Mouse (Mus musculus): ENCODE results near the gene Dgat2. TPM values are rescaled to one million over a fixed set of nuclear protein-coding genes. Genes with fewer than 3 reads are reported as not detected.

Dgat2 gene
- total and polyA plus RNA-seq, 3 experiments: 1.6 to 2.8 (median 1.7) TPM

DNA sequence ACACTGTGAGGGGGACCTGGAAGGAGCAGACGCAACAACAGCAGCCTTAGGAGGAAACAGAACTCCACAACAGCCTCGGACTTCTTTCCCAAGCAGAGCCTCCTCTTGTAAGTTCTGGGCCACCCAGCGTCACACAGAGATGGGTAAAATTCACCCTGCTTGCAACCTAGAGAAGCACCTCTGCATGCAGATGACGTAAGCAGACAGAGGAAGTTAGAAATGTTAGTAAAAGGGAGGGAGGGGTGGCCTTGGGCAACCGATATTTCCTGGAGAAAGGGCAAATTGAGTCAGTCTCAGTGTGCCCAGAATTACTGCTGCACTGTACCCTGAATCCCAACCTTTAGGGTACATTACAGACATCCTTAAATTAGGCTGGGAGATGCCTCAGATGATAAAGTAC, 7.4 kb upstream of the Dgat2 start:
- Histone ChIP-seq H3K9me3 (replicated peaks; ENCODE audit: low read length) (no peaks in the 10 kb centered on the region), H3K27ac (ENCODE audit: insufficient read depth, low read depth) (no peak overlapping the region), H3K4me1 (ENCODE audit: control insufficient read depth in 1 of 2, insufficient read depth in 2 of 2) (peaks cover 18 to 45% of the 10 kb centered on the region in 2 experiments), H3K79me2 (replicated peaks; ENCODE audit: control insufficient read depth, extremely low read depth, insufficient read depth, poor library complexity, severe bottlenecking) (no peaks in the 10 kb centered on the region), H3K36me3 (replicated peaks in 1 of 2; ENCODE audit: control insufficient read depth in 1 of 2, insufficient read depth in 1 of 2, low read length in 1 of 2) (no peaks in the 10 kb centered on the region), H3K4me2 (ENCODE audit: insufficient read depth, low read depth, poor library complexity, severe bottlenecking) (no peak overlapping the region), H3K27me3 (replicated peaks) (peaks cover 10% of the 10 kb centered on the region), H3K4me3 (replicated peaks in 1 of 3; ENCODE audit: low read depth in 2 of 3, low read length in 2 of 3, poor library complexity in 1 of 3) (peak overlapping the region in 1 of 3 experiments; percentile 6), H3K9ac (ENCODE audit: insufficient read depth, low read depth) (no peak overlapping the region)
- peak; percentile 12 for DNase-seq (ENCODE audit: extremely low read depth)
- dilution Hi-C loops (cut with MboI; ENCODE audit: extremely low pct_ligation_motif_present, extremely low pct_unique_long_range_greater_than_20kb, low sequenced_read_pairs): no loop called here
- no peak for TF ChIP-seq ZMIZ1 (IDR thresholded peaks at IDR 0.05; ENCODE audit: low read depth, low read length)
- in situ Hi-C loops (cut with MboI; ENCODE audit: low pct_ligation_motif_present, low pct_unique_long_range_greater_than_20kb, low sequenced_read_pairs): no loop called here

GRCm38 (mm10) chr7:99188630-99189029, 6.1 kb upstream of the Dgat2 start:
- no peak for DNase-seq (ENCODE audit: extremely low read depth)
- H3K9me3 ChIP-seq (replicated peaks; ENCODE audit: low read length): no peaks in the 10 kb centered on the region
- no peak overlapping the region for H3K4me2 ChIP-seq (ENCODE audit: insufficient read depth, low read depth, poor library complexity, severe bottlenecking)
- H3K36me3 ChIP-seq (replicated peaks in 1 of 2; ENCODE audit: control insufficient read depth in 1 of 2, insufficient read depth in 1 of 2, low read length in 1 of 2): no peaks in the 10 kb centered on the region
- in situ Hi-C loops (cut with MboI; ENCODE audit: low pct_ligation_motif_present, low pct_unique_long_range_greater_than_20kb, low sequenced_read_pairs) (no loop called here), dilution Hi-C loops (cut with MboI; ENCODE audit: extremely low pct_ligation_motif_present, extremely low pct_unique_long_range_greater_than_20kb, low sequenced_read_pairs) (no loop called here)
- no peak overlapping the region for H3K4me3 ChIP-seq (replicated peaks in 1 of 3; ENCODE audit: low read depth in 2 of 3, low read length in 2 of 3, poor library complexity in 1 of 3)
- peaks cover 21% of the 10 kb centered on the region for H3K27me3 ChIP-seq (replicated peaks)
- H3K4me1 ChIP-seq (ENCODE audit: control insufficient read depth in 1 of 2, insufficient read depth in 2 of 2): peaks cover 20 to 48% of the 10 kb centered on the region in 2 experiments
- TF ChIP-seq PAX5 (IDR thresholded peaks at IDR 0.05; ENCODE audit: low read length): no peak
- TF ChIP-seq CHD2 (IDR thresholded peaks at IDR 0.05; ENCODE audit: low read length): no peak
- no peak for TF ChIP-seq MYC (IDR thresholded peaks at IDR 0.05; ENCODE audit: low read depth, low read length)
- no peak for TF ChIP-seq USF1 (IDR thresholded peaks at IDR 0.05; ENCODE audit: low read depth, low read length)
- no peak for TF ChIP-seq SIN3A (IDR thresholded peaks at IDR 0.05; ENCODE audit: low read length)
- no peak for TF ChIP-seq MXI1 (IDR thresholded peaks at IDR 0.05; ENCODE audit: low read depth, low read length)
- TF ChIP-seq MAZ (IDR thresholded peaks at IDR 0.05; ENCODE audit: low read depth, low read length): no peak
- TF ChIP-seq ZC3H11A (IDR thresholded peaks at IDR 0.05; ENCODE audit: low read depth, low read length): no peak
- TF ChIP-seq EP300 (IDR thresholded peaks at IDR 0.05; ENCODE audit: low read length): no peak
- TF ChIP-seq TBP (conservative IDR thresholded peaks at IDR 0.05; ENCODE audit: low read depth, low read length): no peak
- TF ChIP-seq NRF1 (IDR thresholded peaks at IDR 0.05; ENCODE audit: low read depth, low read length): no peak
- TF ChIP-seq IRF4 (IDR thresholded peaks at IDR 0.05; ENCODE audit: low read depth, low read length): no peak
- TF ChIP-seq HCFC1 (IDR thresholded peaks at IDR 0.05; ENCODE audit: low read depth, low read length): no peak
- TF ChIP-seq MAFK (IDR thresholded peaks at IDR 0.05; ENCODE audit: insufficient replicate concordance, low read length): no peak
- no peak for TF ChIP-seq TCF12 (IDR thresholded peaks at IDR 0.05; ENCODE audit: low read depth, low read length)
- H3K79me2 ChIP-seq (replicated peaks; ENCODE audit: control insufficient read depth, extremely low read depth, insufficient read depth, poor library complexity, severe bottlenecking): no peaks in the 10 kb centered on the region
- no peak overlapping the region for H3K27ac ChIP-seq (ENCODE audit: insufficient read depth, low read depth)
- H3K9ac ChIP-seq (ENCODE audit: insufficient read depth, low read depth): no peak overlapping the region

Data from CH12.LX (cell line).